Mouse (Mus musculus): ENCODE data around the gene Hoxa13.
A peak's percentile ranks its signal among the peaks of the same experiment; 100 is the strongest.

Gene Hoxa13

GRCm38 (mm10) chr6:52221337-52221992 is 39.2 kb downstream of the Hoxa13 start, which contains the start of gene Hoxa7:
Hoxa7 (minus strand) TSS chr6:52221854.
- peak; percentile 93 for DNase-seq

GRCm38 (mm10) chr6:52220865-52221310 is 39.8 kb downstream of the Hoxa13 start:
- DNase-seq = no peak

- DNase-seq = no peak
Measured at GRCm38 (mm10) chr6:52220003-52220864, 40.4 kb downstream of the Hoxa13 start.

GRCm38 (mm10) chr6:52219234-52219942 is 41.3 kb downstream of the Hoxa13 start:
- DNase-seq = no peak

GRCm38 (mm10) chr6:52218643-52219215 is 42.0 kb downstream of the Hoxa13 start:
- DNase-seq = no peak

GRCm38 (mm10) chr6:52217895-52218642 is 42.6 kb downstream of the Hoxa13 start:
- no peak for DNase-seq

GRCm38 (mm10) chr6:52217459-52217768 is 43.3 kb downstream of the Hoxa13 start:
- DNase-seq = peak; percentile 93

GRCm38 (mm10) chr6:52216691-52217458 is 43.8 kb downstream of the Hoxa13 start:
- DNase-seq = no peak

- DNase-seq = no peak
Measured at GRCm38 (mm10) chr6:52215771-52216535, 44.7 kb downstream of the Hoxa13 start.

- DNase-seq = no peak
Measured at GRCm38 (mm10) chr6:52215070-52215469, 45.6 kb downstream of the Hoxa13 start.

- DNase-seq = no peak
Measured at GRCm38 (mm10) chr6:52214271-52214670, 46.4 kb downstream of the Hoxa13 start.

GRCm38 (mm10) chr6:52213119-52213986 is 47.3 kb downstream of the Hoxa13 start, which contains the start of the genes Hoxa3 and Gm28308:
Hoxa3 (minus strand) TSS chr6:52213336.
Gm28308 (minus strand) TSS chr6:52213339.
- DNase-seq = peak; percentile 81

- no peak for DNase-seq
Measured at GRCm38 (mm10) chr6:52212556-52213118, 48.0 kb downstream of the Hoxa13 start.

- no peak for DNase-seq
Measured at GRCm38 (mm10) chr6:52211961-52212360, 48.7 kb downstream of the Hoxa13 start.

GRCm38 (mm10) chr6:52211170-52211935 is 49.3 kb downstream of the Hoxa13 start:
- peak; percentile 92 for DNase-seq

GRCm38 (mm10) chr6:52209685-52210046 is 51.0 kb downstream of the Hoxa13 start:
- no peak for DNase-seq

- DNase-seq = no peak
Measured at GRCm38 (mm10) chr6:52208868-52209684, 51.6 kb downstream of the Hoxa13 start.
